Mouse (Mus musculus) cerebellum, adult 2 months (tissue): ENCODE measurements around the gene Fam129a.

Experiments
- CTCF ChIP-seq: fragments of 200-500 bp; IDR thresholded peaks from 2 replicates; pipeline ENCODE4 v1.5.1; 2011; ENCODE audit warnings: low read depth, mild to moderate bottlenecking, control low read depth, low read length, moderate library complexity, borderline replicate concordance; ENCODE audit not compliant: insufficient read depth
- POLR2A ChIP-seq: fragments of 200-500 bp; IDR thresholded peaks from 2 replicates; pipeline ENCODE4 v1.6.1; 2011; ENCODE audit warnings: low read length, control low read depth, borderline replicate concordance; ENCODE audit not compliant: insufficient read depth

DNA sequence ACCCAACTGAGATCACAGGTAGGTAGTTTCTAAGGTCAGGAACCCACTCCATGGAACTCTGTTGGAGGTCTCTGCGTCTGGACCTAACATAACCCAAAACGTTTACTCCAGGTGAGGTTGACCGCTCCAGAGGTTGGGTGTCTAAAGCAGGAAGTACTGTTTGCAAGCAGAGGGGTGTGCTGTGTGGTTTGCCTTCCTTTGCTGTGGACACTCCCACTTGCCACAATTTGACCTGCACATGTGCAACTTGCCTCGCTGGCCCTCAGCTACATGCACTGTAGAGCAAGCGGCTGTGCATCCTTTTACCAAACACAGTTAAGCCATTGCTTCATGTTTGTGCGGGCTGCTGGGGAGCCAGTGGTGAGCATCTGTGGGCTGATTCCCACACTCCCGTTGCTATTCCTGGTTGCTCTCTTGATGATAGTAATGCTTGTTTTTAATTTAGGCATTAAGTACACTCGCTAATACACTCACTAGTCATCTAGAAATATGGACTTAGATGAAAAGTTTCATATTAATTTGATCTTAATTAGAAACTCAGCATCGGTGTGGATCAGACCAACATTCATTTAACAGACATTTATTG, 99.1 kb downstream of the Fam129a start:
- TF ChIP-seq CTCF: no peak
- TF ChIP-seq POLR2A: no peak
